Mouse (Mus musculus): Measurements from ENCODE around the gene Swsap1. TPM values are rescaled to one million over a fixed set of nuclear protein-coding genes. Genes with fewer than 3 reads are reported as not detected.

Gene Swsap1
- polyA plus RNA-seq, 1 experiment from 2014 or later, result 4.6 TPM

- Histone ChIP-seq H3K9ac (ENCODE audit: low read depth, low read length) (no peak overlapping the region), H3K9me3 (ENCODE audit: control insufficient read depth) (no peaks in the 10 kb centered on the region), H3K4me1 (replicated peaks; ENCODE audit: control insufficient read depth, insufficient read depth, low read length) (no peaks in the 10 kb centered on the region; the same call in 1 of the 2 replicates), H3K4me3 (ENCODE audit: low read depth, low read length) (no peak overlapping the region), H3K36me3 (ENCODE audit: control insufficient read depth, insufficient read depth) (no peaks in the 10 kb centered on the region), H3K27me3 (replicated peaks; ENCODE audit: control insufficient read depth, insufficient read depth, low read length) (peaks cover 34% of the 10 kb centered on the region), H3K27ac (ENCODE audit: low read depth, low read length) (no peak overlapping the region), H3K4me2 (replicated peaks; ENCODE audit: low read depth) (no peak overlapping the region)
- no peak for ATAC-seq
- WGBS, result 90% methylated on average over 7 of the region's 7 CpGs
- no peak for TF ChIP-seq CTCF (IDR thresholded peaks at IDR 0.05; ENCODE audit: low read depth)
These were observed 3.7 kb downstream of the Swsap1 start for GRCm38 (mm10) chr9:21959244-21959643.

GRCm38 (mm10) chr9:21960135-21960534, 4.6 kb downstream of the Swsap1 start:
- Histone ChIP-seq H3K27me3 (replicated peaks; ENCODE audit: control insufficient read depth, insufficient read depth, low read length) (peaks cover 34% of the 10 kb centered on the region), H3K4me2 (replicated peaks; ENCODE audit: low read depth) (no peak overlapping the region), H3K9me3 (ENCODE audit: control insufficient read depth) (no peaks in the 10 kb centered on the region), H3K9ac (ENCODE audit: low read depth, low read length) (no peak overlapping the region), H3K4me3 (ENCODE audit: low read depth, low read length) (no peak overlapping the region), H3K36me3 (ENCODE audit: control insufficient read depth, insufficient read depth) (no peaks in the 10 kb centered on the region), H3K4me1 (replicated peaks; ENCODE audit: control insufficient read depth, insufficient read depth, low read length) (no peaks in the 10 kb centered on the region; the same call in 1 of the 2 replicates), H3K27ac (ENCODE audit: low read depth, low read length) (no peak overlapping the region)
- no peak for ATAC-seq
- TF ChIP-seq CTCF (IDR thresholded peaks at IDR 0.05; ENCODE audit: low read depth), result no peak
- 51% methylated on average over 9 of the region's 9 CpGs for WGBS

DNA sequence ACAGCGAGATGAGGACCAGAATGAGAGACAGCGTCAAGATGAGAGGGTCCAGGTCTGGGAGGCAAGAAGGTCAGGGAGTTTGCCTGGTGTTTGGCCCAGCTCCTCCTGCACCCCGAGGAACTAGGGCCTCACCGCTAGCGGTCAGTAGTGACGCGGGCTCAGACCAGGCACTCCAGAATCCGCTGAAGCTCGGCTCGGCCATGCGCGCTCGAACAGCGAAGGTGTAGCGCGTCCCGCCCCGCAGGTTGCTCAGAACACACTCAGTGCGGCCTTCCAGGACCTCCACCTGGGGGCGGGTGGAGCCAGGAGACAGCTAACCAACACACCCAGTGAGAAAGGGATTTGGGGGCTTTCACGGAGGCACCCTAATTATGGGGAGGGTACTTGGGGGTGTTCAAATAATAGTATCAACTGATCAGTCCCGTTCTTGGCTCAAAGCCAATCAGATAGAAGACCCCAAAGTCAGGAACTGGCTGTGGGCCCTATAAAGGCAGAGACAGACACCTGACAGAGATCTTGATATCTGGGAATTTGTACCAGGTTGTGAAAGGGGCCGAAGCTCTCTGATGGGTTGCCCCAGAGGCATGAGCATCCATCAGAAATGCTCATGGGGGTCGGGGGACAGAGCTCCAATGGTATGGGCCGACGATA, 5.1 kb downstream of the Swsap1 start:
- TF ChIP-seq CTCF (IDR thresholded peaks at IDR 0.05; ENCODE audit: low read depth), result peak; percentile 50
- Histone ChIP-seq H3K27me3 (replicated peaks; ENCODE audit: control insufficient read depth, insufficient read depth, low read length) (peaks cover 34% of the 10 kb centered on the region), H3K27ac (ENCODE audit: low read depth, low read length) (no peak overlapping the region), H3K4me2 (replicated peaks; ENCODE audit: low read depth) (no peak overlapping the region), H3K9ac (ENCODE audit: low read depth, low read length) (no peak overlapping the region), H3K9me3 (ENCODE audit: control insufficient read depth) (no peaks in the 10 kb centered on the region), H3K4me1 (replicated peaks; ENCODE audit: control insufficient read depth, insufficient read depth, low read length) (no peaks in the 10 kb centered on the region; the same call in 1 of the 2 replicates), H3K4me3 (ENCODE audit: low read depth, low read length) (no peak overlapping the region), H3K36me3 (ENCODE audit: control insufficient read depth, insufficient read depth) (no peaks in the 10 kb centered on the region)
- WGBS, result 25% methylated on average over 26 of the region's 26 CpGs
- ATAC-seq, result no peak

DNA sequence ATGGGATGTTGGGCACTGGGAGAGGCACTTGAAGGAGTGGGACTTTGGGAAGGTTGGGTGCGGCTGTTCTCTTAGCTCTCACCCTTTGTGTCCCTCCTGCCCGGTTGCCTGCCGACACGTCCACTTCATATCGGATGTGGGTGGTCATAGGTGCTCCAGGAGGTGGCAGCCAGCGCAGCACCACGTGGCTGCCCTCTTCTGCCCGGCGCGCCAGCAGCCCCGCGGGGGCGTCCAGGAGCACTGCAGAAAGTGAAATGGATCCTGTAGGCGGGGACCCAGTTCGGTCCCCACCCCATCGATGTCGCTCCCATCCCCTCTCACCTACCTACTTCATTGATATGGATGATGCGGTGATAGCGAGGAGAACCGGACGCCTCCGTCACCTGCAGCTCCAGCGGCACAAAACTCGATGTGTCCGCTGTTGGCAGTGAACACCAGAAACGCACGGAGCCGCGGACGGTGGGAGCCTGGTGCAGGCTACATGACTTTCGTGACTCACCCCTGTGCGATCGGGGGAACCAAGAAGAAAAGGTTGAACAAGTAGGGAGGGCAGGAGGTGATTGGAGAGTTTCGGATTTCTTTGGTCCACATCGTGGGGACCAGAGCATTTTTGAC, 5.9 kb downstream of the Swsap1 start:
- Histone ChIP-seq H3K27me3 (replicated peaks; ENCODE audit: control insufficient read depth, insufficient read depth, low read length) (peaks cover 34% of the 10 kb centered on the region), H3K27ac (ENCODE audit: low read depth, low read length) (no peak overlapping the region), H3K9ac (ENCODE audit: low read depth, low read length) (no peak overlapping the region), H3K4me1 (replicated peaks; ENCODE audit: control insufficient read depth, insufficient read depth, low read length) (no peaks in the 10 kb centered on the region; the same call in 1 of the 2 replicates), H3K36me3 (ENCODE audit: control insufficient read depth, insufficient read depth) (no peaks in the 10 kb centered on the region), H3K4me3 (ENCODE audit: low read depth, low read length) (peak overlapping the region; percentile 50), H3K4me2 (replicated peaks; ENCODE audit: low read depth) (peak overlapping the region; percentile 88), H3K9me3 (ENCODE audit: control insufficient read depth) (no peaks in the 10 kb centered on the region)
- ATAC-seq, result no peak
- 2% methylated on average over 35 of the region's 35 CpGs for WGBS
- TF ChIP-seq CTCF (IDR thresholded peaks at IDR 0.05; ENCODE audit: low read depth), result 0 out of 2 replicates have a peak, but pooled peaks have one; percentile 10

DNA sequence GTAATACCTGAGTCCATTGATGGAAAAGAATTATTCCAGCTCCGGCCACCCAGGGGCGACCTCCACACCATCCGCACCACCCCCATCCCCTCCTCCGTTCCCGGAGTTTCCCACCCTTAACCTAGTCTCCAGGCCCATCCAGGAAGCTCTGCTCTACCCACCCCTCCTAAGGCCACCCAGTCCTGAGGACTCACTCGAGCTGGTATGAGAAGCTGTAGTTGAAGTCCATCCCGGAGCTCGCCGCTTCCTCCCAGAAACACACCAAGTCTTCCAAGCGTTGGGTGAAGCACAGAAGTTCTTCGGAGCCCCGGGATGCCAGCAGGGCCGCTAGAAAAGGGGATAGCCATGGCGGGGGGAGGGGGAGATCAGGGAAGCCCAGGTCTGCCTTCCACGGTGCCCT, 6.5 kb downstream of the Swsap1 start:
- WGBS, result 2% methylated on average over 15 of the region's 15 CpGs
- Histone ChIP-seq H3K9me3 (ENCODE audit: control insufficient read depth) (no peaks in the 10 kb centered on the region), H3K27me3 (replicated peaks; ENCODE audit: control insufficient read depth, insufficient read depth, low read length) (peaks cover 34% of the 10 kb centered on the region), H3K9ac (ENCODE audit: low read depth, low read length) (0 out of 2 replicates have a peak overlapping the region, but pooled peaks have one; percentile 17), H3K4me2 (replicated peaks; ENCODE audit: low read depth) (peak overlapping the region; percentile 88), H3K4me1 (replicated peaks; ENCODE audit: control insufficient read depth, insufficient read depth, low read length) (no peaks in the 10 kb centered on the region; the same call in 1 of the 2 replicates), H3K4me3 (ENCODE audit: low read depth, low read length) (peak overlapping the region; percentile 50), H3K36me3 (ENCODE audit: control insufficient read depth, insufficient read depth) (no peaks in the 10 kb centered on the region), H3K27ac (ENCODE audit: low read depth, low read length) (no peak overlapping the region)
- no peak for TF ChIP-seq CTCF (IDR thresholded peaks at IDR 0.05; ENCODE audit: low read depth)
- no peak for ATAC-seq

GRCm38 (mm10) chr9:21962416-21963059, 7.0 kb downstream of the Swsap1 start:
- Histone ChIP-seq H3K4me1 (replicated peaks; ENCODE audit: control insufficient read depth, insufficient read depth, low read length) (no peaks in the 10 kb centered on the region; the same call in 1 of the 2 replicates), H3K9me3 (ENCODE audit: control insufficient read depth) (no peaks in the 10 kb centered on the region), H3K4me2 (replicated peaks; ENCODE audit: low read depth) (peak overlapping the region; percentile 88), H3K27ac (ENCODE audit: low read depth, low read length) (no peak overlapping the region), H3K9ac (ENCODE audit: low read depth, low read length) (0 out of 2 replicates have a peak overlapping the region, but pooled peaks have one; percentile 17), H3K4me3 (ENCODE audit: low read depth, low read length) (peak overlapping the region; percentile 50), H3K36me3 (ENCODE audit: control insufficient read depth, insufficient read depth) (no peaks in the 10 kb centered on the region), H3K27me3 (replicated peaks; ENCODE audit: control insufficient read depth, insufficient read depth, low read length) (peaks cover 34% of the 10 kb centered on the region)
- TF ChIP-seq CTCF (IDR thresholded peaks at IDR 0.05; ENCODE audit: low read depth), result peak; percentile 37
- 4% methylated on average over 34 of the region's 34 CpGs for WGBS
- ATAC-seq, result peak; percentile 18; the same call in 1 of the 2 replicates

Measured in intestine, postnatal 0 days (tissue).